Mouse (Mus musculus) ovary, adult 18-20 months (tissue): Measurements from ENCODE around the gene Gpr88.

ENCODE experiments used
- DNase-seq: peaks from one replicate; pipeline ENCODE4 v3.0.0; 2022; ENCODE audit warnings: low spot score, mixed read lengths

The Gpr88 gene

GRCm38 (mm10) chr3:116253077-116253531 is at the start of gene Gpr88:
TSS of gene Gpr88 (minus strand) at chr3:116253503.
- DNase-seq: peak; percentile 80

GRCm38 (mm10) chr3:116302581-116302980 is 49.3 kb upstream of the Gpr88 start:
- DNase-seq: no peak

GRCm38 (mm10) chr3:116301754-116302153 is 48.5 kb upstream of the Gpr88 start:
- no peak for DNase-seq

GRCm38 (mm10) chr3:116298727-116299126 is 45.4 kb upstream of the Gpr88 start:
- DNase-seq: no peak

GRCm38 (mm10) chr3:116298003-116298402 is 44.7 kb upstream of the Gpr88 start:
- no peak for DNase-seq

GRCm38 (mm10) chr3:116297170-116297569 is 43.9 kb upstream of the Gpr88 start:
- no peak for DNase-seq

- DNase-seq: no peak
Observed at GRCm38 (mm10) chr3:116290041-116290815, 36.9 kb upstream of the Gpr88 start.

- no peak for DNase-seq
Observed at GRCm38 (mm10) chr3:116288833-116289232, 35.5 kb upstream of the Gpr88 start.

- DNase-seq: no peak
Observed at GRCm38 (mm10) chr3:116284735-116285134, 31.4 kb upstream of the Gpr88 start.

GRCm38 (mm10) chr3:116283996-116284395 is 30.7 kb upstream of the Gpr88 start:
- DNase-seq: no peak

GRCm38 (mm10) chr3:116281663-116282062 is 28.4 kb upstream of the Gpr88 start:
- DNase-seq: no peak

- no peak for DNase-seq
Observed at GRCm38 (mm10) chr3:116277146-116277545, 23.8 kb upstream of the Gpr88 start.

- DNase-seq: no peak
Observed at GRCm38 (mm10) chr3:116271679-116272078, 18.4 kb upstream of the Gpr88 start.

GRCm38 (mm10) chr3:116267036-116267654 is 13.8 kb upstream of the Gpr88 start:
- no peak for DNase-seq

- DNase-seq: no peak
Observed at GRCm38 (mm10) chr3:116266360-116266759, 13.1 kb upstream of the Gpr88 start.

- DNase-seq: no peak
Observed at GRCm38 (mm10) chr3:116263977-116264376, 10.7 kb upstream of the Gpr88 start.

GRCm38 (mm10) chr3:116263061-116263460 is 9.8 kb upstream of the Gpr88 start:
- no peak for DNase-seq

- DNase-seq: no peak
Observed at GRCm38 (mm10) chr3:116256104-116256503, 2.8 kb upstream of the Gpr88 start.

GRCm38 (mm10) chr3:116252255-116253040 is 855 bp downstream of the Gpr88 start:
- DNase-seq: peak; percentile 16

GRCm38 (mm10) chr3:116251481-116252254 is 1.6 kb downstream of the Gpr88 start:
- DNase-seq: peak; percentile 16

GRCm38 (mm10) chr3:116249026-116249425 is 4.3 kb downstream of the Gpr88 start:
- DNase-seq: no peak

GRCm38 (mm10) chr3:116244476-116244875 is 8.8 kb downstream of the Gpr88 start:
- no peak for DNase-seq
